23 mouse cellular contexts compared by ENCODE assay signal in genomic region chr7:83703046-83703775, GRCm38 (mm10). TPM values are rescaled to one million over a fixed set of nuclear protein-coding genes. Genes with fewer than 3 reads are reported as not detected.
DNase-seq lines count a peak whose midpoint lies in the region; ATAC-seq and TF ChIP-seq lines count a peak whose summit lies in the region.
"Had no signal": no experiment of that assay in that cellular context is flagged by ENCODE, and none has a peak within 500 bp of the region (broad histone marks: within the 10 kb centered on the region; RNA-seq: fewer than 3 reads in every experiment).

No protein-coding gene starts in this region.

- TF ChIP-seq CTCF in cerebellum, adult 2 months (IDR thresholded peaks at IDR 0.05; ENCODE audit: borderline replicate concordance, insufficient read depth, low read depth, low read length), result no peak

- H3K9me3 ChIP-seq in midbrain, embryonic 10.5 days (replicated peaks), result no peaks in the 10 kb centered on the region
- no peaks in the 10 kb centered on the region for H3K9me3 ChIP-seq in midbrain, embryonic 13.5 days
- H3K9me3 ChIP-seq in embryonic facial prominence, embryonic 11.5 days (replicated peaks; ENCODE audit: control insufficient read depth, low read length), result no peaks in the 10 kb centered on the region
- 0 out of 2 replicates have a peak, but pooled peaks cover 3% of the 10 kb centered on the region for H3K9me3 ChIP-seq in limb, embryonic 11.5 days (ENCODE audit: control insufficient read depth, low read length)
- H3K9me3 ChIP-seq: hindbrain, embryonic 15.5 days had no signal

- TF ChIP-seq POLR2A in cerebellum, adult 2 months (IDR thresholded peaks at IDR 0.05; ENCODE audit: borderline replicate concordance, insufficient read depth, low read length), result no peak

- peak overlapping the region; percentile 20 for H3K4me3 ChIP-seq in cerebellum, adult 2 months (replicated peaks; ENCODE audit: insufficient read depth, low read depth, low read length)
- no peak overlapping the region for H3K4me3 ChIP-seq in midbrain, embryonic 10.5 days
- H3K4me3 ChIP-seq in midbrain, embryonic 13.5 days (replicated peaks), result no peak overlapping the region
- H3K4me3 ChIP-seq in embryonic facial prominence, embryonic 11.5 days (ENCODE audit: low read depth, low read length), result no peak overlapping the region
- H3K4me3 ChIP-seq in limb, embryonic 11.5 days (ENCODE audit: low read depth, low read length), result no peak overlapping the region
- H3K4me3 ChIP-seq: erythroblast, embryonic 14.5 days; heart, embryonic 12.5 days; hindbrain, embryonic 15.5 days had no signal

- 16% methylated on average over 9 of the region's 9 CpGs for WGBS in cerebellum, adult 2 months
- WGBS in midbrain, embryonic 10.5 days, result 70% methylated on average over 9 of the region's 9 CpGs
- 70% methylated on average over 9 of the region's 9 CpGs for WGBS in midbrain, embryonic 13.5 days
- WGBS in embryonic facial prominence, embryonic 11.5 days, result 43% methylated on average over 9 of the region's 9 CpGs
- whole genome bisulfite sequencing in limb, embryonic 11.5 days, result 27% methylated on average over 9 of the region's 9 CpGs

- intact Hi-C loops in left cerebral cortex, postnatal 14 days (cut with DNase I), result no loop called here

- peaks cover 18% of the 10 kb centered on the region; the same call in 1 of the 2 replicates for H3K4me1 ChIP-seq in cerebellum, adult 2 months (ENCODE audit: control insufficient read depth, insufficient read depth, low read length)
- H3K4me1 ChIP-seq in midbrain, embryonic 10.5 days, result peaks cover 7% of the 10 kb centered on the region
- peaks cover 5% of the 10 kb centered on the region; the same call in 1 of the 2 replicates for H3K4me1 ChIP-seq in midbrain, embryonic 13.5 days (replicated peaks)
- H3K4me1 ChIP-seq in embryonic facial prominence, embryonic 11.5 days (ENCODE audit: control insufficient read depth, insufficient read depth, low read length), result no peaks in the 10 kb centered on the region; the same call in 1 of the 2 replicates
- peaks cover 10% of the 10 kb centered on the region for H3K4me1 ChIP-seq in limb, embryonic 11.5 days (ENCODE audit: control insufficient read depth, insufficient read depth, low read length)
- H3K4me1 ChIP-seq: heart, embryonic 12.5 days; hindbrain, embryonic 15.5 days had no signal

- H3K36me3 ChIP-seq in midbrain, embryonic 10.5 days, result no peaks in the 10 kb centered on the region
- no peaks in the 10 kb centered on the region for H3K36me3 ChIP-seq in midbrain, embryonic 13.5 days
- no peaks in the 10 kb centered on the region for H3K36me3 ChIP-seq in embryonic facial prominence, embryonic 11.5 days (replicated peaks; ENCODE audit: control insufficient read depth, insufficient read depth, low read depth, low read length)
- no peaks in the 10 kb centered on the region for H3K36me3 ChIP-seq in limb, embryonic 11.5 days (ENCODE audit: control insufficient read depth, insufficient read depth, low read length)
- H3K36me3 ChIP-seq: heart, embryonic 12.5 days; hindbrain, embryonic 15.5 days had no signal

- H3K27ac ChIP-seq in cerebellum, adult 2 months (ENCODE audit: insufficient read depth, low read length), result peak overlapping the region; percentile 40
- peak overlapping the region; percentile 42; the same call in 1 of the 2 replicates for H3K27ac ChIP-seq in midbrain, embryonic 10.5 days (replicated peaks)
- no peak overlapping the region for H3K27ac ChIP-seq in midbrain, embryonic 13.5 days
- H3K27ac ChIP-seq in embryonic facial prominence, embryonic 11.5 days (replicated peaks; ENCODE audit: low read depth, low read length), result no peak overlapping the region
- H3K27ac ChIP-seq in limb, embryonic 11.5 days (replicated peaks; ENCODE audit: low read depth, low read length), result peak overlapping the region; percentile 77
- H3K27ac ChIP-seq: hindbrain, embryonic 15.5 days had no signal

- no peak for ATAC-seq in cerebellum, adult (ENCODE audit: insufficient number of reproducible peaks, low FRiP score, low TSS enrichment)
- no peak for ATAC-seq in midbrain, embryonic 13.5 days
- no peak for ATAC-seq in embryonic facial prominence, embryonic 11.5 days (replicated peaks; ENCODE audit: insufficient number of reproducible peaks, low FRiP score, low TSS enrichment, low read depth)
- ATAC-seq in limb, embryonic 11.5 days (ENCODE audit: insufficient number of reproducible peaks, low FRiP score, low TSS enrichment, low read depth), result 0 out of 2 replicates have a peak, but pooled peaks have one; percentile 35
- no peak for ATAC-seq in inflammation-experienced regulatory T-cells, adult 6 months
- ATAC-seq: CD4-positive, CD25-positive, alpha-beta regulatory T cell, adult 4 months; forebrain, embryonic 14.5 days; Patski had no signal

- no peak for DNase-seq in cerebellum, adult 2 months
- DNase-seq in midbrain, embryonic 10.5 days (ENCODE audit: low spot score), result no peak
- DNase-seq in embryonic facial prominence, embryonic 11.5 days (ENCODE audit: low spot score), result peak; percentile 81
- DNase-seq in limb, embryonic 11.5 days (ENCODE audit: low spot score), result peak; percentile 71
- DNase-seq in left cerebral cortex, postnatal 14 days (ENCODE audit: low spot score in 2 of 2), result no peak
- DNase-seq: adrenal gland, postnatal 10 days; cerebellum, adult 11 months; cerebellum, postnatal 36 days; gastrocnemius, postnatal 36 days; heart, postnatal 14 days; kidney, adult 11 months; liver; lung, postnatal 10 days; thymus, postnatal 14 days had no signal

- no peak overlapping the region for H3K4me2 ChIP-seq in midbrain, embryonic 13.5 days (replicated peaks)
- H3K4me2 ChIP-seq in embryonic facial prominence, embryonic 11.5 days (ENCODE audit: low read depth, low read length), result no peak overlapping the region
- H3K4me2 ChIP-seq in limb, embryonic 11.5 days (ENCODE audit: low read depth, severe bottlenecking), result no peak overlapping the region
- H3K4me2 ChIP-seq: heart, embryonic 12.5 days; hindbrain, embryonic 15.5 days had no signal

- H3K27me3 ChIP-seq in cerebellum, adult 2 months (ENCODE audit: control insufficient read depth, insufficient read depth, low read length), result no peaks in the 10 kb centered on the region
- no peaks in the 10 kb centered on the region for H3K27me3 ChIP-seq in midbrain, embryonic 10.5 days (ENCODE audit: low read depth, poor library complexity, severe bottlenecking)
- no peaks in the 10 kb centered on the region for H3K27me3 ChIP-seq in midbrain, embryonic 13.5 days
- H3K27me3 ChIP-seq in embryonic facial prominence, embryonic 11.5 days (ENCODE audit: control insufficient read depth, insufficient read depth, low read length), result no peaks in the 10 kb centered on the region
- no peaks in the 10 kb centered on the region for H3K27me3 ChIP-seq in limb, embryonic 11.5 days (ENCODE audit: control insufficient read depth, insufficient read depth, low read length)
- H3K27me3 ChIP-seq: heart, embryonic 12.5 days; hindbrain, embryonic 15.5 days had no signal

- no peak overlapping the region for H3K9ac ChIP-seq in midbrain, embryonic 13.5 days (replicated peaks)
- H3K9ac ChIP-seq in embryonic facial prominence, embryonic 11.5 days (replicated peaks; ENCODE audit: low read length), result no peak overlapping the region
- peak overlapping the region; percentile 22; the same call in 1 of the 2 replicates for H3K9ac ChIP-seq in limb, embryonic 11.5 days (ENCODE audit: low read length)
- H3K9ac ChIP-seq: heart, embryonic 12.5 days; hindbrain, embryonic 15.5 days had no signal

RNA-seq across cellular contexts. Expression of gene Il16, which starts 42.3 kb away (rescaled TPM):
- 84.9 and 108 TPM in 2 replicates for polyA plus RNA-seq in cerebellum, adult 2 months (2012; rRNA removed)
- 0.72 and 0.91 TPM in 2 replicates for polyA plus RNA-seq in midbrain, embryonic 10.5 days (2016; fragmentation: Nextera tagmentation; extraction: Ambion mirVana)
- 0.74 and 0.88 TPM in 2 replicates for polyA plus RNA-seq in midbrain, embryonic 13.5 days (2015; fragmentation: Nextera tagmentation; extraction: Ambion mirVana)
- polyA plus RNA-seq in embryonic facial prominence, embryonic 11.5 days (2014; fragmentation: Nextera tagmentation; extraction: Ambion mirVana), result 1.6 and 3.0 TPM in 2 replicates
- 2.2 and 3.4 TPM in 2 replicates for polyA plus RNA-seq in limb, embryonic 11.5 days (2014; fragmentation: Nextera tagmentation; extraction: Ambion mirVana)
- polyA plus RNA-seq in inflammation-experienced regulatory T-cells, adult 6 months (2017; shearing (Covaris generic)), result 100 to 1,000 TPM; 206 to 386 (median 321) TPM
- 1 to 10 TPM; 3.0 to 3.2 TPM for total RNA-seq in left cerebral cortex, postnatal 14 days (2021)

Comparison
In these comparisons a context has a peak if more than half of its experiments do, and no peak if none do; other contexts are left out.
1. H3K27ac ChIP-seq: peak in cerebellum, adult 2 months (single experiment), midbrain, embryonic 10.5 days (single experiment) and limb, embryonic 11.5 days (single experiment); none in midbrain, embryonic 13.5 days (single experiment) and embryonic facial prominence, embryonic 11.5 days (single experiment).
2. DNase-seq: peak in embryonic facial prominence, embryonic 11.5 days (single experiment) and limb, embryonic 11.5 days (single experiment); none in cerebellum, adult 2 months (0 of 2), midbrain, embryonic 10.5 days (single experiment) and left cerebral cortex, postnatal 14 days (0 of 2).
3. RNA of gene Il16, which starts 42.3 kb away (polyA plus RNA-seq): 206 to 386 TPM in inflammation-experienced regulatory T-cells, adult 6 months and 84.9 to 108 TPM in cerebellum, adult 2 months; 2.2 to 3.4 TPM in limb, embryonic 11.5 days, 1.6 to 3.0 TPM in embryonic facial prominence, embryonic 11.5 days, 0.74 to 0.88 TPM in midbrain, embryonic 13.5 days and 0.72 to 0.91 TPM in midbrain, embryonic 10.5 days; every median in the first group is over 10 times any median in the second.